8 mouse cellular contexts compared by ENCODE assay signal in genomic region chr3:103914010-103914669, GRCm38 (mm10). TPM values are rescaled to one million over a fixed set of nuclear protein-coding genes. Genes with fewer than 3 reads are reported as not detected.
DNase-seq lines count a peak whose midpoint lies in the region; ATAC-seq and TF ChIP-seq lines count a peak whose summit lies in the region.

Gene Rsbn1, plus strand, starts transcription at chr3:103914120.

- peak; percentile 100 for ATAC-seq in embryonic facial prominence, embryonic 13.5 days (ENCODE audit: insufficient number of reproducible peaks, insufficient read depth, low FRiP score, low TSS enrichment, low read depth)
- peak; percentile 100 for ATAC-seq in limb, embryonic 12.5 days (ENCODE audit: insufficient number of reproducible peaks, insufficient read depth, low FRiP score, low TSS enrichment, low read depth)
- peak; percentile 100 for ATAC-seq in midbrain, embryonic 15.5 days (replicated peaks)

- peaks cover 10% of the 10 kb centered on the region for H3K4me1 ChIP-seq in embryonic facial prominence, embryonic 13.5 days
- H3K4me1 ChIP-seq in kidney, adult 2 months (ENCODE audit: control insufficient read depth, insufficient read depth, low read length): no peaks in the 10 kb centered on the region
- peaks cover 11% of the 10 kb centered on the region for H3K4me1 ChIP-seq in limb, embryonic 12.5 days (replicated peaks)
- peaks cover 16% of the 10 kb centered on the region for H3K4me1 ChIP-seq in midbrain, embryonic 15.5 days
- H3K4me1 ChIP-seq in spleen, adult 2 months (ENCODE audit: control insufficient read depth, insufficient read depth, insufficient read length): no peaks in the 10 kb centered on the region

- no peaks in the 10 kb centered on the region for H3K36me3 ChIP-seq in embryonic facial prominence, embryonic 13.5 days
- no peaks in the 10 kb centered on the region for H3K36me3 ChIP-seq in kidney, adult 2 months (ENCODE audit: control insufficient read depth, insufficient read depth, low read length)
- H3K36me3 ChIP-seq in limb, embryonic 12.5 days: no peaks in the 10 kb centered on the region
- H3K36me3 ChIP-seq in midbrain, embryonic 15.5 days (replicated peaks): no peaks in the 10 kb centered on the region
- peaks cover 2% of the 10 kb centered on the region for H3K36me3 ChIP-seq in spleen, adult 2 months (ENCODE audit: control insufficient read depth, insufficient read depth, low read length)

- WGBS in embryonic facial prominence, embryonic 13.5 days: under 1% methylated on average over 55 of the region's 55 CpGs
- 1% methylated on average over 53 of the region's 55 CpGs for WGBS in kidney, adult 2 months
- under 1% methylated on average over 52 of the region's 55 CpGs for WGBS in limb, embryonic 12.5 days
- WGBS in midbrain, embryonic 15.5 days: under 1% methylated on average over 55 of the region's 55 CpGs
- under 1% methylated on average over 51 of the region's 55 CpGs for WGBS in spleen, adult 2 months

- H3K9ac ChIP-seq in embryonic facial prominence, embryonic 13.5 days: peak within 1 kb of the TSS; percentile 97
- peak within 1 kb of the TSS; percentile 95 for H3K9ac ChIP-seq in limb, embryonic 12.5 days (replicated peaks)
- H3K9ac ChIP-seq in midbrain, embryonic 15.5 days: peak within 1 kb of the TSS; percentile 89

- peak within 1 kb of the TSS; percentile 94 for H3K27ac ChIP-seq in embryonic facial prominence, embryonic 13.5 days
- peak within 1 kb of the TSS; percentile 58 for H3K27ac ChIP-seq in kidney, adult 2 months (ENCODE audit: insufficient read depth, low read depth, low read length)
- H3K27ac ChIP-seq in limb, embryonic 12.5 days: peak within 1 kb of the TSS; percentile 91
- peak within 1 kb of the TSS; percentile 91 for H3K27ac ChIP-seq in midbrain, embryonic 15.5 days
- H3K27ac ChIP-seq in spleen, adult 2 months (ENCODE audit: insufficient read depth, low read length): peak within 1 kb of the TSS; percentile 91

- no peaks in the 10 kb centered on the region for H3K9me3 ChIP-seq in embryonic facial prominence, embryonic 13.5 days
- H3K9me3 ChIP-seq in limb, embryonic 12.5 days: no peaks in the 10 kb centered on the region
- H3K9me3 ChIP-seq in midbrain, embryonic 15.5 days: no peaks in the 10 kb centered on the region

- 0 out of 2 replicates have a peak, but pooled peaks have one; percentile 16 for TF ChIP-seq CTCF in kidney, adult 2 months (conservative IDR thresholded peaks at IDR 0.05; ENCODE audit: insufficient read depth, insufficient read length, low read depth, low read length)
- no peak for TF ChIP-seq CTCF in spleen, adult 2 months (IDR thresholded peaks at IDR 0.05; ENCODE audit: extremely low read depth, insufficient read depth, insufficient read length, insufficient replicate concordance)

- H3K4me2 ChIP-seq in embryonic facial prominence, embryonic 13.5 days: peak within 1 kb of the TSS; percentile 77
- H3K4me2 ChIP-seq in limb, embryonic 12.5 days: peak within 1 kb of the TSS; percentile 70
- peak within 1 kb of the TSS; percentile 72 for H3K4me2 ChIP-seq in midbrain, embryonic 15.5 days

- peak; percentile 73 for TF ChIP-seq POLR2A in kidney, adult 2 months (IDR thresholded peaks at IDR 0.05; ENCODE audit: low read depth, low read length)
- TF ChIP-seq POLR2A in spleen, adult 2 months (IDR thresholded peaks at IDR 0.05; ENCODE audit: low read depth, low read length): peak; percentile 86

- peak; percentile 99 for DNase-seq in 3134 (ENCODE audit: extremely low read depth, insufficient read length, low spot score)
- DNase-seq in adrenal gland, postnatal 36 days: peak; percentile 96 to 97
- peak; percentile 95 to 99 for DNase-seq in heart, adult 18-20 months
- peak; percentile 99 for DNase-seq in kidney, adult 2 months
- DNase-seq in spleen, adult 2 months (ENCODE audit: low read depth in 1 of 2, low spot score in 2 of 2): peak; percentile 95 to 98

- no peaks in the 10 kb centered on the region for H3K27me3 ChIP-seq in embryonic facial prominence, embryonic 13.5 days
- H3K27me3 ChIP-seq in kidney, adult 2 months (replicated peaks; ENCODE audit: control insufficient read depth, insufficient read depth, low read length): no peaks in the 10 kb centered on the region
- H3K27me3 ChIP-seq in limb, embryonic 12.5 days: no peaks in the 10 kb centered on the region
- no peaks in the 10 kb centered on the region for H3K27me3 ChIP-seq in midbrain, embryonic 15.5 days (replicated peaks)
- H3K27me3 ChIP-seq in spleen, adult 2 months (ENCODE audit: control insufficient read depth, insufficient read depth, low read length): no peaks in the 10 kb centered on the region

- H3K4me3 ChIP-seq in embryonic facial prominence, embryonic 13.5 days: peak within 1 kb of the TSS; percentile 98
- peak within 1 kb of the TSS; percentile 99 for H3K4me3 ChIP-seq in kidney, adult 2 months (ENCODE audit: insufficient read depth, low read depth, low read length)
- peak within 1 kb of the TSS; percentile 97 for H3K4me3 ChIP-seq in limb, embryonic 12.5 days (replicated peaks)
- H3K4me3 ChIP-seq in midbrain, embryonic 15.5 days: peak within 1 kb of the TSS; percentile 79
- H3K4me3 ChIP-seq in spleen, adult 2 months (ENCODE audit: extremely low read depth, insufficient read depth, insufficient read length): peak within 1 kb of the TSS; percentile 98

RNA-seq across cellular contexts. Expression of gene Rsbn1, which starts in this region (rescaled TPM):
- 10 to 100 TPM; 16.0 to 18.4 TPM for total RNA-seq in adrenal gland, postnatal 36 days (2021)
- polyA plus RNA-seq in embryonic facial prominence, embryonic 13.5 days (2015; fragmentation: Nextera tagmentation; extraction: Ambion mirVana): 12.9 and 14.6 TPM in 2 replicates
- 1 to 10 TPM; 6.0 to 7.8 TPM for total RNA-seq in heart, adult 18-20 months (2021)
- 2.4 and 2.5 TPM in 2 replicates for polyA plus RNA-seq in kidney, adult 2 months (2012; rRNA removed)
- polyA plus RNA-seq in limb, embryonic 12.5 days (2016; fragmentation: Nextera tagmentation; extraction: Ambion mirVana): 18.7 and 21.5 TPM in 2 replicates
- polyA plus RNA-seq in midbrain, embryonic 15.5 days (2015; fragmentation: Nextera tagmentation; extraction: Ambion mirVana): 22.8 and 23.0 TPM in 2 replicates
- 3.5 and 5.2 TPM in 2 replicates for polyA plus RNA-seq in spleen, adult 2 months (2012; rRNA removed)

Comparison
In these comparisons a context has a peak if more than half of its experiments do, and no peak if none do; other contexts are left out.
1. Peak in every context shown above with its lines: DNase-seq, ATAC-seq, H3K4me3 ChIP-seq and H3K27ac ChIP-seq.